Mouse (Mus musculus): ENCODE measurements around the gene Cacna1e. TPM values are rescaled to one million over a fixed set of nuclear protein-coding genes. Genes with fewer than 3 reads are reported as not detected.

Cacna1e gene
- total and polyA plus RNA-seq, 3 experiments: not detected

DNA sequence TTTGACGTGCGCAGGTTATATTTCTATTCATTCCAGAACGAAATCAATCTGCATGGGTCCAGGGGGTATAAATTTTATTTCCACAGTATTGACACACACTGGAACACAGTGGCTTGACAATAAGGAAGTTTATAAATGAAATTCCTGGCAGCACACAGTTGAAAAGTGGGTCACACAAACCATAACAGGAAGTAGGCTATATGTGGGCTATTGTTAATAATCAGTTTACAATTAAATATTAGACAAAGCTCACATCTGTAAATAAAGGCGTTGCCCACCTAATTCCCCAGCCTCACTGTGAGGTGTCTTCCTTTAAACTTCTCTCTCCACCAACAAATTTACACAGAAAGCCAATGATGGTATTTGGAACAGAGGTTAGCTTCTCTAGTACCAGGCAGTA is 305.6 kb downstream of the Cacna1e start:
- Histone ChIP-seq H3K4me3 (ENCODE audit: control insufficient read depth in 1 of 2, insufficient read depth in 1 of 2, low read depth in 2 of 2, low read length in 2 of 2) (no peak overlapping the region), H3K27ac (ENCODE audit: control insufficient read depth, low read depth, low read length) (no peak overlapping the region), H3K79me2 (ENCODE audit: control insufficient read depth, insufficient read depth, low read length, poor library complexity) (no peaks in the 10 kb centered on the region), H3K9me3 (replicated peaks; ENCODE audit: insufficient read depth, low read length) (no peaks in the 10 kb centered on the region), H3K9ac (ENCODE audit: control insufficient read depth, low read depth, low read length, poor library complexity, severe bottlenecking) (no peak overlapping the region), H3K4me1 (ENCODE audit: control insufficient read depth in 1 of 2, insufficient read depth in 2 of 2, low read length in 2 of 2) (no peaks in the 10 kb centered on the region), H3K27me3 (ENCODE audit: control insufficient read depth in 1 of 2, insufficient read depth in 2 of 2, low read length in 2 of 2) (no peaks in the 10 kb centered on the region), H3K36me3 (ENCODE audit: control insufficient read depth in 1 of 2, insufficient read depth in 2 of 2, low read length in 2 of 2) (no peaks in the 10 kb centered on the region)
- no peak for DNase-seq (ENCODE audit: low read depth, low spot score)
- TF ChIP-seq USF2 (IDR thresholded peaks at IDR 0.05; ENCODE audit: borderline replicate concordance in 1 of 2, insufficient read depth in 1 of 2, low read depth in 1 of 2, low read length in 2 of 2): no peak
- TF ChIP-seq TAL1 (IDR thresholded peaks at IDR 0.05; ENCODE audit: low read length): no peak
- no peak for TF ChIP-seq TBP (IDR thresholded peaks at IDR 0.05; ENCODE audit: low read depth, low read length)
- TF ChIP-seq POLR2A (IDR thresholded peaks at IDR 0.05; ENCODE audit: control insufficient read depth in 1 of 2, insufficient read depth in 1 of 2, low read depth in 1 of 2, low read length in 2 of 2, poor library complexity in 1 of 2): no peak
- no peak for TF ChIP-seq E2F4 (IDR thresholded peaks at IDR 0.05; ENCODE audit: borderline replicate concordance, low read depth, low read length)
- TF ChIP-seq ZMIZ1 (IDR thresholded peaks at IDR 0.05; ENCODE audit: low read depth, low read length): no peak
- no peak for TF ChIP-seq UBTF (IDR thresholded peaks at IDR 0.05; ENCODE audit: borderline replicate concordance, insufficient read depth, low read depth, low read length)
- TF ChIP-seq KAT2A (conservative IDR thresholded peaks at IDR 0.05; ENCODE audit: low read depth, low read length): no peak
- TF ChIP-seq MAFK (IDR thresholded peaks at IDR 0.05; ENCODE audit: borderline replicate concordance, low read depth, low read length): no peak
- TF ChIP-seq POLR2AphosphoS5 (IDR thresholded peaks at IDR 0.05; ENCODE audit: borderline replicate concordance, low read depth, low read length): no peak
- TF ChIP-seq POLR2AphosphoS2 (IDR thresholded peaks at IDR 0.05; ENCODE audit: low read length): no peak
- no peak for TF ChIP-seq CTCF (IDR thresholded peaks at IDR 0.05 in 2 of 3, conservative IDR thresholded peaks at IDR 0.05 in 1 of 3; ENCODE audit: control insufficient read depth in 1 of 3, insufficient read depth in 1 of 3, low read depth in 2 of 3, low read length in 3 of 3, poor library complexity in 1 of 3, severe bottlenecking in 1 of 3)
- no peak for TF ChIP-seq MXI1 (IDR thresholded peaks at IDR 0.05; ENCODE audit: low read depth, low read length)
- no peak for TF ChIP-seq SMC3 (IDR thresholded peaks at IDR 0.05; ENCODE audit: low read depth, low read length)
- TF ChIP-seq ETS1 (IDR thresholded peaks at IDR 0.05; ENCODE audit: low read depth, low read length): no peak
- TF ChIP-seq NELFE (IDR thresholded peaks at IDR 0.05; ENCODE audit: low read depth, low read length): no peak

DNA sequence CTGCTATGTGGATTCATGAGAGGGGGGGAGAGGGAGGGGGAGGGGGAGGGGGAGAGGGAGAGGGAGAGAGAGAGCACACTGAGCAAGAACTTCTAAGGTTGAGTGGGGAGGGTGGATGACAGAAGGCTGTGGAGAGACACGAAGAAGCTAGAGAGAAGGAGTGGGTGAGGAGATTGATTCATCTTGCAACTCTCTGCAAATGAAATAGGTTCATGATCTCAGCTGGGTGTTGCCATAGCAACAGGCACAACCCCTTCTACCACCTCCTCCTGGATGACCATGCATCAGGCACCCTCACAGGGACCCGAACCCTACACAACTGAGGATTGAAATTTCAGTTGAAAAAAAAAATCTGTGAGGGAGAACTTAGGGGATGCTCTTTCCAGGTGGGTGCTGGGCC is 307.9 kb downstream of the Cacna1e start:
- no peaks in the 10 kb centered on the region for H3K4me1 ChIP-seq (ENCODE audit: control insufficient read depth in 1 of 2, insufficient read depth in 2 of 2, low read length in 2 of 2)
- H3K27me3 ChIP-seq (ENCODE audit: control insufficient read depth in 1 of 2, insufficient read depth in 2 of 2, low read length in 2 of 2): no peaks in the 10 kb centered on the region
- no peak overlapping the region for H3K27ac ChIP-seq (ENCODE audit: control insufficient read depth, low read depth, low read length)
- no peaks in the 10 kb centered on the region for H3K9me3 ChIP-seq (replicated peaks; ENCODE audit: insufficient read depth, low read length)
- no peaks in the 10 kb centered on the region for H3K79me2 ChIP-seq (ENCODE audit: control insufficient read depth, insufficient read depth, low read length, poor library complexity)
- no peak overlapping the region for H3K9ac ChIP-seq (ENCODE audit: control insufficient read depth, low read depth, low read length, poor library complexity, severe bottlenecking)
- no peak overlapping the region for H3K4me3 ChIP-seq (ENCODE audit: control insufficient read depth in 1 of 2, insufficient read depth in 1 of 2, low read depth in 2 of 2, low read length in 2 of 2)
- no peak for DNase-seq (ENCODE audit: low read depth, low spot score)
- H3K36me3 ChIP-seq (ENCODE audit: control insufficient read depth in 1 of 2, insufficient read depth in 2 of 2, low read length in 2 of 2): no peaks in the 10 kb centered on the region
- no peak for TF ChIP-seq ZMIZ1 (IDR thresholded peaks at IDR 0.05; ENCODE audit: low read depth, low read length)
- TF ChIP-seq POLR2AphosphoS2 (IDR thresholded peaks at IDR 0.05; ENCODE audit: low read length): no peak
- TF ChIP-seq USF1 (IDR thresholded peaks at IDR 0.05; ENCODE audit: low read depth, low read length): no peak
- TF ChIP-seq HCFC1 (IDR thresholded peaks at IDR 0.05; ENCODE audit: low read depth, low read length): no peak
- no peak for TF ChIP-seq POLR2A (IDR thresholded peaks at IDR 0.05; ENCODE audit: control insufficient read depth in 1 of 2, insufficient read depth in 1 of 2, low read depth in 1 of 2, low read length in 2 of 2, poor library complexity in 1 of 2)
- no peak for TF ChIP-seq CTCF (IDR thresholded peaks at IDR 0.05 in 2 of 3, conservative IDR thresholded peaks at IDR 0.05 in 1 of 3; ENCODE audit: control insufficient read depth in 1 of 3, insufficient read depth in 1 of 3, low read depth in 2 of 3, low read length in 3 of 3, poor library complexity in 1 of 3, severe bottlenecking in 1 of 3)
- no peak for TF ChIP-seq NRF1 (IDR thresholded peaks at IDR 0.05; ENCODE audit: insufficient read depth, low read depth, low read length, poor library complexity, severe bottlenecking)
- no peak for TF ChIP-seq KAT2A (conservative IDR thresholded peaks at IDR 0.05; ENCODE audit: low read depth, low read length)
- TF ChIP-seq ELF1 (IDR thresholded peaks at IDR 0.05; ENCODE audit: low read depth, low read length): no peak
- TF ChIP-seq TBP (IDR thresholded peaks at IDR 0.05; ENCODE audit: low read depth, low read length): no peak
- no peak for TF ChIP-seq GATA1 (IDR thresholded peaks at IDR 0.05; ENCODE audit: low read depth, low read length)
- no peak for TF ChIP-seq UBTF (IDR thresholded peaks at IDR 0.05; ENCODE audit: borderline replicate concordance, insufficient read depth, low read depth, low read length)
- TF ChIP-seq MAFK (IDR thresholded peaks at IDR 0.05; ENCODE audit: borderline replicate concordance, low read depth, low read length): no peak
- TF ChIP-seq CHD2 (IDR thresholded peaks at IDR 0.05; ENCODE audit: low read length): no peak
- TF ChIP-seq MAZ (IDR thresholded peaks at IDR 0.05; ENCODE audit: low read depth, low read length): no peak
- TF ChIP-seq SMC3 (IDR thresholded peaks at IDR 0.05; ENCODE audit: low read depth, low read length): no peak
